9 mouse cellular contexts compared by ENCODE assay signal in genomic region chr8:86908536-86908935, GRCm38 (mm10). TPM values are rescaled to one million over a fixed set of nuclear protein-coding genes. Genes with fewer than 3 reads are reported as not detected.
A peak's percentile ranks its signal among the peaks of the same experiment; 100 is the strongest.
DNase-seq lines count a peak whose midpoint lies in the region; ATAC-seq lines count a peak whose summit lies in the region.
"Had no signal": no experiment of that assay in that cellular context is flagged by ENCODE, and none has a peak within 500 bp of the region (broad histone marks: within the 10 kb centered on the region; RNA-seq: fewer than 3 reads in every experiment).

No protein-coding gene starts in this region.

- no peak overlapping the region for H3K4me2 ChIP-seq in kidney, embryonic 16.5 days (replicated peaks; ENCODE audit: low read depth, low read length)

- intact Hi-C loops in left cerebral cortex, postnatal 10 days (cut with DNase I): loop anchor here (10.0 kb wide), 2 partner anchors 164 to 1304 kb away; partner anchors contain the start of genes Gm10638 and Siah1a

- H3K27ac ChIP-seq in kidney, embryonic 16.5 days (ENCODE audit: low read length): no peak overlapping the region

- 18% methylated on average over 6 of the region's 6 CpGs for WGBS in kidney, embryonic 16.5 days

- H3K36me3 ChIP-seq in kidney, embryonic 16.5 days (ENCODE audit: insufficient read depth, low read length): no peaks in the 10 kb centered on the region

- no peaks in the 10 kb centered on the region for H3K9me3 ChIP-seq in kidney, embryonic 16.5 days (ENCODE audit: low read length)

- H3K9ac ChIP-seq in kidney, embryonic 16.5 days (replicated peaks; ENCODE audit: low read length): no peak overlapping the region

- peak; percentile 54 for DNase-seq in kidney, adult 11 months
- DNase-seq in adipocyte (ENCODE audit: low spot score): peak; percentile 90
- DNase-seq in embryo, embryonic 10 days (ENCODE audit: low spot score): peak; percentile 90
- DNase-seq in heart, postnatal 4 days: peak; percentile 84
- peak; percentile 73 to 78 for DNase-seq in left cerebral cortex, postnatal 10 days (ENCODE audit: extremely low spot score in 1 of 2, low spot score in 2 of 2)
- DNase-seq in natural killer cell, adult 2 months (ENCODE audit: low spot score in 2 of 2): peak; percentile 44 to 67
- DNase-seq in thymus, postnatal 14 days: peak; percentile 69

- H3K4me1 ChIP-seq in kidney, embryonic 16.5 days (ENCODE audit: insufficient read depth, low read length): no peaks in the 10 kb centered on the region

- no peaks in the 10 kb centered on the region for H3K27me3 ChIP-seq in kidney, embryonic 16.5 days (ENCODE audit: insufficient read depth, low read length)

- H3K4me3 ChIP-seq in kidney, embryonic 16.5 days (ENCODE audit: low read length): no peak overlapping the region
- H3K4me3 ChIP-seq: erythroblast, embryonic 14.5 days had no signal

- no peak for ATAC-seq in kidney, embryonic 16.5 days (ENCODE audit: low FRiP score, low TSS enrichment)

RNA-seq across cellular contexts. Expression of gene N4bp1, which starts 23.5 kb away (rescaled TPM):
- 8.1 and 8.3 TPM in 2 replicates for polyA plus RNA-seq in kidney, embryonic 16.5 days (2015; fragmentation: Nextera tagmentation; extraction: Ambion mirVana)
- total RNA-seq in heart, postnatal 4 days (2021): 10 to 100 TPM; 23.3 to 24.0 TPM
- total RNA-seq in left cerebral cortex, postnatal 10 days (2021): 10 to 100 TPM; 23.2 to 24.7 TPM
